Mouse (Mus musculus) kidney, adult 2 months (tissue): ENCODE results near the gene Ccr7.

ENCODE experiments used
- CTCF ChIP-seq: fragments of 200-500 bp; conservative IDR thresholded peaks from 2 replicates; pipeline ENCODE4 v1.5.1; 2011; ENCODE audit warnings: low read depth, mild to moderate bottlenecking, control low read depth, low read length, moderate library complexity, mixed read lengths; ENCODE audit not compliant: insufficient read depth, insufficient read length
- POLR2A ChIP-seq: fragments of 200-500 bp; IDR thresholded peaks from one replicate; pipeline ENCODE4 v1.6.1; 2011; ENCODE audit warnings: low read depth, low read length, control low read depth

DNA sequence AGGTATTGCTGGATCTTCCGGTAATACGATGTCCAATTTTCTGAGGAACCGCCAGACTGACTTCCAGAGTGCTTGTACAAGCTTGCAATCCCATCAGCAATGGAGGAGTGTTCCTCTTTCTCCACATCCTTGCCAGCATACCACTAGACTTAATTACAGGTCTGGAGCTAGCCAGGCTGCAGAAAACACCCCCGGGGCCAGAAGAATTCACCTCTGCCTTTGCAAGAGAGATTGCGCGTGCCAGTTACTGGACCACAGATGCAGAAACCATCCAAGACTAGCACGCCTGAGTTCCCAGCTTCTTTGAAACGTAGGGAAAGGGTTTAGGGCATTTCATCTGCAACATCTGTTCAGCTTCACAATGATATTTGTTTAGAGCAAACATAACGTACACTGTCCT is 15.9 kb downstream of the Ccr7 start:
- TF ChIP-seq CTCF: no peak
- TF ChIP-seq POLR2A: no peak
